Mouse (Mus musculus): ENCODE measurements around the gene Cd63. TPM values are rescaled to one million over a fixed set of nuclear protein-coding genes. Genes with fewer than 3 reads are reported as not detected.

Cd63 gene
- total RNA-seq, 2 experiments from 2014 or later, result 63.7 to 73.3 TPM

DNA sequence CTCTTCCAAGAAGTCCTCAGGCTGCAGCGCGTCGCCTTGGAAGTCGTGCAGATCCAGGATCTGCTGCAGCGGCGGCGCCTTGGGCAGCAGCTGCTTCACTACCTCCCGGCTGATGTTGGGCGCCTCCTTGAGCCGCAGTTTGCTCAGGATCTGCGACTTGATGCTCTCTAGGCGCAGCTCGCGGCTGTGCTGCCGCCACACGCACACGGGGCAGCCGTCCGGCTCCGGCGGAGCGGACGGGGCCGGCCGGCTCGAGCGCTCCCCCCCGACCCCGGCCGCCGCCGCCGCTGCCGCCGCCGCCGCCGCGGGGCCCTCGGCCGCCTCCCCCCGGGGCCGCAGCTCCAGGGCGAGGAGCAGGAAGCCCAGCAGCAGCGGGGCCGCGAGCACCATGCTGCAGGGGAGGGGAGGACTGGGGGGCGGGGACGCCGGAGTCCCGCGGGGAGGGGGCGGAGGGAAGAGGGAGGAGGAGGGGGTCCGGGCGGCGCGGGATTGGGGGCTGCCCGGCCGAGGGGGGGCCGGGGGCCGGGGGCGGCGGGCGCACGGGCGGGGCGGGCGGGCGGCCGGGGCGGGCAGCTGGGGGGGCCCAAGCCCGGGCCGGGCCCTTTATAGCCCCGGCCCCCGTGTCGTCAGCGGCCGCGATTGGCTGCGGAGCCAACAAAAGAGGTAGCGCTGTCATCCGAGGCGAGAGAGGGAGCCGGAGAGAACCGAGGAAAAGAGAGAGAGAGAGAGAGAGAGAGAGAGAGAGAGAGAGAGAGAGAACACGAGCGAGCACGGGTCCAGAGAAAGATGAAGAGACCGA is 9.3 kb upstream of the Cd63 start, which contains the start of gene Gdf11:
TSS of gene Gdf11 (minus strand) at position 423 of the 799 bp plus-strand sequence.
- H3K4me3 ChIP-seq, result peak within 1 kb of the TSS; percentile 65
- no peak for TF ChIP-seq CTCF (IDR thresholded peaks at IDR 0.05)
- peak; percentile 40 to 65 for DNase-seq (ENCODE audit: extremely low spot score in 1 of 2, low spot score in 2 of 2)
- no peak within 1 kb of the TSS for H3K27ac ChIP-seq
- intact Hi-C loops (cut with DNase I), result no loop called here

DNA sequence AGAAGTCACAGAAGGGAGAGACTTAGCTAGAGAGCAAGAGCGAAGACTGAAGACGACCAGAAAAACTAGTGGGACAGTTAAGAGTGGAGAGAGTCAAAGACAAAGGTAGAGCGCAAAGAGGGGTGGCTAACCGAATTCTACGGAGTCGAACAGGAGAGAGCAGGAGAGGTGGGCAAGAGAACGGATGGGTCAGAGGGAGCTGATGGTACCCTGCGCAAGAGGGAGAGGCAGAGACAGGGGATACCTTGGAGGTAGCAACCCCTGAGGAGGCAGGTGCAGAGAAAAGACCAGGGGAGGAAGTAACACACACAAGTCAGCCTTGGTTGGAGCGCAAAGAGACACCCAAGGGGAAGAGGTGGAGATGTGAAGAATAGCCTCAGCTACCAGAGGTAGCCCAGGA is 8.5 kb upstream of the Cd63 start:
- intact Hi-C loops (cut with DNase I), result no loop called here
- no peak overlapping the region for H3K27ac ChIP-seq

DNA sequence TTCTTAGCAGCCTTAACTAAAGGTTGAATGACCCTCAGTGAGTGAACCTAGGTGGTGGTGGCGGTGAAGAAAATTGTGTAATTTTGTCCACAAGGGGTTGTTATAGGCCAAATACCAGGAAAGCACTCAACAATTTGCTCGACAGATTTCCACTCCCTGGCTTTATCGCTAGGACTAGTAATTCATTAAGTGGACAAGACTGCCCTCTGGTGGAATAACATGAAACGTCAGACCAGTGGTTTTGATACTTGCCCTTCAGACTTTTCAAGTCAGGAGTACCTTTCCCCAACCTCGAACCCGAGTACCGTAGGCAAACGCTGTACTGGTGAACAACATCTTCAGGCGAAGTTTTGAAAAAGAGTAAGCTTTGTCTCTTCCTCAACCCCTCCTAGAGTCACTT is 5.4 kb upstream of the Cd63 start:
- DNase-seq (ENCODE audit: extremely low spot score in 1 of 2, low spot score in 2 of 2), result peak; percentile 61 to 75
- no peak overlapping the region for H3K4me3 ChIP-seq
- H3K27ac ChIP-seq, result 0 out of 2 replicates have a peak overlapping the region, but pooled peaks have one; percentile 2
- intact Hi-C loops (cut with DNase I), result loop anchor here (1.0 to 5.0 kb wide), 3 partner anchors 50 to 164 kb away; no protein-coding TSS in a partner anchor
- TF ChIP-seq CTCF (IDR thresholded peaks at IDR 0.05), result peak; percentile 90

More for the DNA sequence above, 8.5 kb upstream of the Cd63 start:
- peak in 1 of 2 experiments; percentile 7 for DNase-seq (ENCODE audit: extremely low spot score in 1 of 2, low spot score in 2 of 2)
- H3K4me3 ChIP-seq, result peak overlapping the region; percentile 65
- TF ChIP-seq CTCF (IDR thresholded peaks at IDR 0.05), result no peak

GRCm38 (mm10) chr10:128895952-128896693 is 4.7 kb upstream of the Cd63 start:
- Histone ChIP-seq H3K4me3 (no peak overlapping the region), H3K27ac (peak overlapping the region; percentile 2; the same call in 1 of the 2 replicates)
- intact Hi-C loops (cut with DNase I), result loop anchor here (1.0 to 5.0 kb wide), 3 partner anchors 51 to 165 kb away; no protein-coding TSS in a partner anchor
- TF ChIP-seq CTCF (IDR thresholded peaks at IDR 0.05), result no peak
- peak in 1 of 2 experiments; percentile 45 for DNase-seq (ENCODE audit: extremely low spot score in 1 of 2, low spot score in 2 of 2)

DNA sequence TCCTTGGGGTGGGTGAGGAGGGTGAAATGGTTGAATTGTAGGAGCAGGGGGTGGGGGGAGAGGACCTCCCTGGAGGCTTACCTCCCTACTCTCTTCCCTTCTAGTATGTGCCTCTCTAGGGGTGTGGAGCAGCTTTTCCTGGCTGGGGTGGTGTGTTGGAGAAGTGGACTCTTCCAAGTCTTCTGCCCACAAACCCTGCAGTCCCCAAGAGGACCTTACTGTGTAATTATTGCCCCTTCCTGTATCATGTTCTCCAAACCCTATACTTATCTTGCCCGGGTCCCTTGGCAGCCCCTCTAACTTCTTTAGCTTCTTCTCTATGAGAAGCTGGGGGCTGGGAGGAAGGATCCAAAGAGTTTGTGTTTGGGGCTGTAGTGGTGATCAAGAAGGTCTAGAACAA is 4.0 kb upstream of the Cd63 start:
- TF ChIP-seq CTCF (IDR thresholded peaks at IDR 0.05), result no peak
- Histone ChIP-seq H3K4me3 (no peak overlapping the region), H3K27ac (no peak overlapping the region)
- no peak for DNase-seq (ENCODE audit: extremely low spot score in 1 of 2, low spot score in 2 of 2)
- intact Hi-C loops (cut with DNase I), result loop anchor here (5.0 kb wide), 1 partner anchor 80 kb away; no protein-coding TSS in a partner anchor

GRCm38 (mm10) chr10:128897501-128897900 is 3.3 kb upstream of the Cd63 start:
- intact Hi-C loops (cut with DNase I), result loop anchor here (5.0 kb wide), 1 partner anchor 80 kb away; no protein-coding TSS in a partner anchor
- Histone ChIP-seq H3K27ac (no peak overlapping the region), H3K4me3 (no peak overlapping the region)
- DNase-seq (ENCODE audit: extremely low spot score in 1 of 2, low spot score in 2 of 2), result peak in 1 of 2 experiments; percentile 10
- no peak for TF ChIP-seq CTCF (IDR thresholded peaks at IDR 0.05)

DNA sequence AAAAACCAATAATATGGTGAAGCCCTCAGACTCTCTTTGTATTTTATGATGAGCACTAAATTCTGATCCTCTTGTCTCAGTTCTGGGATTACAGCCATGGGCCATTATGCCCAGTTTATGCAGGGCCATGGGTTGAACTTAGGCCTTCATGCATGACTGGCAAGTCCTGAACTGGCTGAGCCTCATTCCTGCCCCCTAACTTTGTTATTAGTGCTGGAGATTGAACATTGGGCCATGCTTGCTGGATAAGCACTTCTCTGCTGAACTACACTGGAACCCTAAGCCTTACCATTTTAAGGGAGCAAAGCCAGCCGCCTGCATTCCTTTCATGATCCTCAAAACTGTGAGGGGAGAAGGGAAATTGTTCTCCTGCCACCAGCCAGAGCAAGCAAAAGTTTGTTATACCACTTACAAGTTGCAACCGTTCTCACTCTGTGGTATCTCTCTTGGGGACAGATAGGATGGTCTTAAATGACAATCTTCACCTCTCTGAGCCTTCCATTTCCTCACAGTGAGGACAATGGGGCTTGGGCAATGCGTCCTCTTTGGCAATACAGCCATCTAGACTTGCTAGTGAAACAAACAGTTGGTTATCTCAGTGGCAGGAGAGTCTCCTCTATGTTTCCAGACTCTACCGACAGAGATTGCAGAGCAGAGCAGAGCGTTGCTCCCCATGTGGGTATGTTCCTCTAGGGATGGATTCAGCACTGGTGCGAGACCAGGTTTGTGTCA is 864 bp upstream of the Cd63 start:
- DNase-seq (ENCODE audit: extremely low spot score in 1 of 2, low spot score in 2 of 2), result no peak
- intact Hi-C loops (cut with DNase I), result loop anchor here (5.0 kb wide), 1 partner anchor 77 kb away; no protein-coding TSS in a partner anchor
- no peak for TF ChIP-seq CTCF (IDR thresholded peaks at IDR 0.05)

GRCm38 (mm10) chr10:128901409-128901808 is 620 bp downstream of the Cd63 start:
- H3K27ac ChIP-seq, result no peak overlapping the region
- intact Hi-C loops (cut with DNase I), result no loop called here
- no peak for DNase-seq (ENCODE audit: extremely low spot score in 1 of 2, low spot score in 2 of 2)
- H3K4me3 ChIP-seq, result no peak overlapping the region
- TF ChIP-seq CTCF (IDR thresholded peaks at IDR 0.05), result no peak

More for the DNA sequence above, 864 bp upstream of the Cd63 start:
- no peak overlapping the region for H3K4me3 ChIP-seq
- H3K27ac ChIP-seq, result no peak overlapping the region

GRCm38 (mm10) chr10:128902409-128902988 is 1.7 kb downstream of the Cd63 start:
- H3K4me3 ChIP-seq, result no peak overlapping the region
- intact Hi-C loops (cut with DNase I), result no loop called here
- no peak overlapping the region for H3K27ac ChIP-seq
- no peak for DNase-seq (ENCODE audit: extremely low spot score in 1 of 2, low spot score in 2 of 2)
- TF ChIP-seq CTCF (IDR thresholded peaks at IDR 0.05), result no peak

DNA sequence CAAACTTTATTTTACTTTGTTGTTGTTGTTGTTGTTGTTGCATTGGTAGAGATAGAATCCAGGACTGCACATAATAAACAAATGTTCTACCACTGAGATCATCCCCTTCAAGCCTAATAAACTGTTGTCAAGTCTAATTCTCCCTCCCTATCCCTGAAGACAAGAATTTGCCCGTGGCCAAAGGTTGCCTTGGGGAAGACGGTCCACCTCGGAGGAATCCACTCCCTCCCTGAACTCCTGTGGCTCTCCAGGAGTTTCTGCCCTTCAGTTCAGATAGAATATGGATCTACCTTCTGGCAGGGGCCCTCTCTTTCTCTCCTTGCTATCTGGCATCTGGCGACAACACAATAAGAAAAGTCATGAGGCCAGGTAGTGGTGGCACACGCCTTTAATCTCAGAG is 4.0 kb downstream of the Cd63 start:
- intact Hi-C loops (cut with DNase I), result no loop called here
- no peak for TF ChIP-seq CTCF (IDR thresholded peaks at IDR 0.05)
- Histone ChIP-seq H3K27ac (no peak overlapping the region), H3K4me3 (no peak overlapping the region)
- no peak for DNase-seq (ENCODE audit: extremely low spot score in 1 of 2, low spot score in 2 of 2)

All from left cerebral cortex, adult 2 months (tissue).